Mouse (Mus musculus): ENCODE measurements around the gene Rpp21. TPM values are rescaled to one million over a fixed set of nuclear protein-coding genes. Genes with fewer than 3 reads are reported as not detected.
A peak's percentile ranks its signal among the peaks of the same experiment; 100 is the strongest.

Gene Rpp21
- polyA plus RNA-seq, 1 experiment from 2014 or later = 112 TPM

DNA sequence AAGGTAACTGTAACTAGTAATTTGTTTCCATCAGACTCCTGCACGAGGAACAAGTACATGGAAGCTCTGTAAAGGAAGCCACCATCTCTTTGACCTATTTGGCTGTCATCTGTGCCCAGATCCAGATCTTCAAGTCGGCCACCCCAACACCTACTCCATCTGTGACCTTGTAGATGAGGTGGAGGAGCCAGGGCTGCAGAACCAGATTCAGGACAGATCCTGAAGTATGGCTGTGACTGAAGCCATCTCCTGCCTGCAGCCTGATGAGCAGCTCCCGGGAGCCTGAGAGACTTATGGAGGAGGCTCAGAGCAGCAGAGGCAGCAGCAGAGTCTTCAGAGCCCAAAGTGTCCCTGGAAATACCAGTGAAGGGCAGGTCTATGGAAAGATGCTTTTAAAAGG is 33.4 kb downstream of the Rpp21 start:
- Histone ChIP-seq H3K36me3 (ENCODE audit: control insufficient read depth, insufficient read depth, low read length) (no peaks in the 10 kb centered on the region), H3K4me2 (no peak overlapping the region), H3K9me3 (ENCODE audit: control insufficient read depth, low read length) (no peaks in the 10 kb centered on the region), H3K9ac (ENCODE audit: low read depth, low read length) (no peak overlapping the region), H3K4me3 (ENCODE audit: low read depth, low read length) (no peak overlapping the region), H3K4me1 (replicated peaks; ENCODE audit: control insufficient read depth, insufficient read depth, low read length) (no peaks in the 10 kb centered on the region), H3K27ac (ENCODE audit: low read depth, low read length) (no peak overlapping the region), H3K27me3 (replicated peaks; ENCODE audit: control insufficient read depth, insufficient read depth, low read length) (peaks cover 50% of the 10 kb centered on the region)
- DNase-seq (ENCODE audit: low spot score) (no peak), ATAC-seq (replicated peaks; ENCODE audit: low FRiP score) (no peak)
- whole genome bisulfite sequencing = 45% methylated on average over 3 of the region's 3 CpGs

DNA sequence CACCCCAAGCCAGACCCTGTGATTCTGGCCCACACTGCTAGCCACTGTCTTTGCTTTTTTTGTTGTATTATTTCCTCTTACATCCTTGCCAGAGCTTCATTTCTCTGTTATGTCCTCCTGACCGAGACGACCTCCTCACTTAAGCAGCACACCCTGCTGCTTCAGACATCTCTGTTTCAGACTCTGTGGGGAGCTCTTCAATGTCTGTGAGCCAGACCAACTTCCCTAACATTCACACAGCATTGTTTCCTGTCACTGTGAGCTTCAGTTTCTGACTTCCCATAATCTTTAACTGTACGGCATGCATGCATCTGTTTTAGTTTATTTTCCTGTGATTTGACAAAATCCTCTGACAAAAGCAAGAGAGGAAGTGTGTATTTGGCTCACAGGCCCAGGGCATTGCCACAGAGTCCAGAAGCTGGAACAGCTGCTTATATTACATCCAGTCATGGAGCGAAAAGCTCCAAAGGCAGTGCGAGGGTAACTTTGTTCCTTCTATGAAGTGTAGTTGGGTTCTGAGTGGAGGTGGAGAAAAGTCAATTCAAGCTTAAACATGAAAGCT is 39.2 kb downstream of the Rpp21 start:
- ATAC-seq (replicated peaks; ENCODE audit: low FRiP score) = no peak
- H3K9me3 ChIP-seq (ENCODE audit: control insufficient read depth, low read length) = no peaks in the 10 kb centered on the region
- H3K36me3 ChIP-seq (ENCODE audit: control insufficient read depth, insufficient read depth, low read length) = no peaks in the 10 kb centered on the region
- H3K27me3 ChIP-seq (replicated peaks; ENCODE audit: control insufficient read depth, insufficient read depth, low read length) = peaks cover 50% of the 10 kb centered on the region
- no peak overlapping the region for H3K4me2 ChIP-seq
- H3K4me3 ChIP-seq (ENCODE audit: low read depth, low read length) = no peak overlapping the region
- H3K27ac ChIP-seq (ENCODE audit: low read depth, low read length) = no peak overlapping the region
- no peak for DNase-seq (ENCODE audit: low spot score)
- no peaks in the 10 kb centered on the region for H3K4me1 ChIP-seq (replicated peaks; ENCODE audit: control insufficient read depth, insufficient read depth, low read length)
- H3K9ac ChIP-seq (ENCODE audit: low read depth, low read length) = no peak overlapping the region
- 47% methylated on average over 5 of the region's 5 CpGs for WGBS

- ATAC-seq (replicated peaks; ENCODE audit: low FRiP score) = no peak
- Histone ChIP-seq H3K4me3 (ENCODE audit: low read depth, low read length) (no peak overlapping the region), H3K9me3 (ENCODE audit: control insufficient read depth, low read length) (no peaks in the 10 kb centered on the region), H3K36me3 (ENCODE audit: control insufficient read depth, insufficient read depth, low read length) (no peaks in the 10 kb centered on the region), H3K4me2 (no peak overlapping the region; the same call in 1 of the 2 replicates), H3K27ac (ENCODE audit: low read depth, low read length) (no peak overlapping the region), H3K27me3 (replicated peaks; ENCODE audit: control insufficient read depth, insufficient read depth, low read length) (peaks cover 60% of the 10 kb centered on the region), H3K4me1 (replicated peaks; ENCODE audit: control insufficient read depth, insufficient read depth, low read length) (no peaks in the 10 kb centered on the region), H3K9ac (ENCODE audit: low read depth, low read length) (no peak overlapping the region)
- DNase-seq (ENCODE audit: low spot score) = no peak
- 6% methylated on average over 20 of the region's 20 CpGs for WGBS
These were observed 42.3 kb downstream of the Rpp21 start for GRCm38 (mm10) chr17:36215586-36215985.

GRCm38 (mm10) chr17:36206846-36207245 is 51.0 kb downstream of the Rpp21 start:
- Histone ChIP-seq H3K36me3 (ENCODE audit: control insufficient read depth, insufficient read depth, low read length) (no peaks in the 10 kb centered on the region), H3K9ac (ENCODE audit: low read depth, low read length) (no peak overlapping the region), H3K4me3 (ENCODE audit: low read depth, low read length) (no peak overlapping the region), H3K4me2 (no peak overlapping the region), H3K9me3 (ENCODE audit: control insufficient read depth, low read length) (no peaks in the 10 kb centered on the region), H3K4me1 (replicated peaks; ENCODE audit: control insufficient read depth, insufficient read depth, low read length) (no peaks in the 10 kb centered on the region), H3K27me3 (replicated peaks; ENCODE audit: control insufficient read depth, insufficient read depth, low read length) (peaks cover 73% of the 10 kb centered on the region), H3K27ac (ENCODE audit: low read depth, low read length) (no peak overlapping the region)
- DNase-seq (ENCODE audit: low spot score) (no peak), ATAC-seq (replicated peaks; ENCODE audit: low FRiP score) (no peak)

GRCm38 (mm10) chr17:36205862-36206261 is 52.0 kb downstream of the Rpp21 start:
- peak overlapping the region; percentile 53 for H3K4me2 ChIP-seq
- no peaks in the 10 kb centered on the region for H3K4me1 ChIP-seq (replicated peaks; ENCODE audit: control insufficient read depth, insufficient read depth, low read length)
- no peaks in the 10 kb centered on the region for H3K36me3 ChIP-seq (ENCODE audit: control insufficient read depth, insufficient read depth, low read length)
- H3K27ac ChIP-seq (ENCODE audit: low read depth, low read length) = no peak overlapping the region
- H3K9me3 ChIP-seq (ENCODE audit: control insufficient read depth, low read length) = no peaks in the 10 kb centered on the region
- DNase-seq (ENCODE audit: low spot score) = no peak
- H3K27me3 ChIP-seq (replicated peaks; ENCODE audit: control insufficient read depth, insufficient read depth, low read length) = peaks cover 65% of the 10 kb centered on the region
- WGBS = 1% methylated on average over 38 of the region's 41 CpGs
- ATAC-seq (replicated peaks; ENCODE audit: low FRiP score) = no peak
- H3K4me3 ChIP-seq (ENCODE audit: low read depth, low read length) = peak overlapping the region; percentile 34
- H3K9ac ChIP-seq (ENCODE audit: low read depth, low read length) = no peak overlapping the region

Other genes starting within 250 kb of the Rpp21 start
- 3.1 and 3.5 TPM in 2 replicates for gene H2-T24, start 237.5 kb downstream of the Rpp21 start, polyA plus RNA-seq (2014; fragmentation: Nextera tagmentation; extraction: Ambion mirVana)
- gene H2-T23, start 225.2 kb downstream of the Rpp21 start, polyA plus RNA-seq (2014; fragmentation: Nextera tagmentation; extraction: Ambion mirVana) = 15.9 and 16.1 TPM in 2 replicates
- 9.5 and 10.2 TPM in 2 replicates for gene H2-T22, start 215.3 kb downstream of the Rpp21 start, polyA plus RNA-seq (2014; fragmentation: Nextera tagmentation; extraction: Ambion mirVana)
- not detected in 2 replicates for gene Gm6034, start 215.1 kb downstream of the Rpp21 start, polyA plus RNA-seq (2014; fragmentation: Nextera tagmentation; extraction: Ambion mirVana)
- not detected in 2 replicates for gene Gm11127, start 199.7 kb downstream of the Rpp21 start, polyA plus RNA-seq (2014; fragmentation: Nextera tagmentation; extraction: Ambion mirVana)
- gene Gm19684, start 136.4 kb downstream of the Rpp21 start, polyA plus RNA-seq (2014; fragmentation: Nextera tagmentation; extraction: Ambion mirVana) = not detected in 2 replicates
- gene Gm7030, start 128.6 kb downstream of the Rpp21 start, polyA plus RNA-seq (2014; fragmentation: Nextera tagmentation; extraction: Ambion mirVana) = not detected in 2 replicates
- gene Gm8909, start 89.5 kb downstream of the Rpp21 start, polyA plus RNA-seq (2014; fragmentation: Nextera tagmentation; extraction: Ambion mirVana) = 0.25 and 0.31 TPM in 2 replicates
- gene H2-T3, start 67.8 kb downstream of the Rpp21 start, polyA plus RNA-seq (2014; fragmentation: Nextera tagmentation; extraction: Ambion mirVana) = not detected in 2 replicates
- 13.1 and 14.9 TPM in 2 replicates for gene Trim39, start 14.2 kb upstream of the Rpp21 start, polyA plus RNA-seq (2014; fragmentation: Nextera tagmentation; extraction: Ambion mirVana)
- gene H2-M10.2, start 28.4 kb upstream of the Rpp21 start, polyA plus RNA-seq (2014; fragmentation: Nextera tagmentation; extraction: Ambion mirVana) = 0.25 TPM in 1 of 2 replicates, not detected in the other
- not detected in 2 replicates for gene H2-M10.1, start 68.1 kb upstream of the Rpp21 start, polyA plus RNA-seq (2014; fragmentation: Nextera tagmentation; extraction: Ambion mirVana)
- not detected in 2 replicates for gene H2-M10.3, start 110.3 kb upstream of the Rpp21 start, polyA plus RNA-seq (2014; fragmentation: Nextera tagmentation; extraction: Ambion mirVana)
- gene H2-M10.4, start 204.3 kb upstream of the Rpp21 start, polyA plus RNA-seq (2014; fragmentation: Nextera tagmentation; extraction: Ambion mirVana) = not detected in 2 replicates